Mouse (Mus musculus) lung, adult 2 months (tissue): Measurements from ENCODE around the gene Gm45902. TPM values are rescaled to one million over a fixed set of nuclear protein-coding genes. Genes with fewer than 3 reads are reported as not detected.

ENCODE experiments used
- DNase-seq: peaks from one replicate; pipeline ENCODE4 v3.0.0; 2022
- H3K4me1 ChIP-seq: fragments of 200-500 bp; 2 replicates; pipeline ENCODE4 v1.6.1; 2011; ENCODE audit warnings: low read length; ENCODE audit not compliant: control insufficient read depth, insufficient read depth
- H3K4me3 ChIP-seq: fragments of 200-500 bp; replicated peaks from 2 replicates; pipeline ENCODE3; 2011; ENCODE audit warnings: low read depth, mild to moderate bottlenecking, control low read depth, low read length; ENCODE audit errors: extremely low read depth
- CTCF ChIP-seq: fragments of 200-500 bp; IDR thresholded peaks from 2 replicates; pipeline ENCODE4 v1.5.1; 2011; ENCODE audit warnings: mild to moderate bottlenecking, low read length, control low read depth; ENCODE audit not compliant: insufficient read depth
- POLR2A ChIP-seq: fragments of 200-500 bp; IDR thresholded peaks from 2 replicates; pipeline ENCODE4 v1.6.1; 2011; ENCODE audit warnings: low read depth, mild to moderate bottlenecking, control low read depth, low read length, borderline replicate concordance; ENCODE audit errors: extremely low read depth
- WGBS: fragments of 180-500 bp; shearing (Covaris S2); methylation state at CpG from one replicate; pipeline ENCODE4 v1.1.7; 2018; 5-methylcytosine and 5-hydroxymethylcytosine counted together
- polyA plus RNA-seq: library from polyadenylated mRNA; depleted of rRNA; stranded (reverse); fragments of >200 nt; gene quantifications from 2 replicates; pipeline ENCODE4 v1.2.3, GENCODE M21; 2012; rRNA removed

Gene Gm45902
- polyA plus RNA-seq, 1 experiment: 1.2 TPM

DNA sequence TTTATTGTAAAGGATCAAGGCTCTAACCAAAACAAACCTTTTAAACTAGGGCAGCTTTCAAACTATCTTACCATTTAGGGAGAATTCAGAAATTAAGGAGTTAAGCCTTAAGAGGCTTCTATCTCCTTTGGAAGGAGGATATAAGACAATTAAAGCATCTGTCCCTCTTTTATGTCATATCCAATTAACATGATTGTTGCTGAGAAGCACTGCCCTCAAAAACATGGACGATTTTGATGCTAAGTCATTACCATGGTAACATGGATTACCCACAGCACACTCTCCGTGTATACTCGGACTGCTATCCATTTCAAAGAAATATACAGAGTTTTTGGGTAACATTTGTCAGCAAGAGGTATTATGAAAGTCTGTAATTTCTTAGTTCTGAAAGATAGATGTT, 22.8 kb downstream of the Gm45902 start:
- no peak for DNase-seq
- Histone ChIP-seq H3K4me3 (no peak overlapping the region), H3K4me1 (no peaks in the 10 kb centered on the region)
- TF ChIP-seq CTCF (no peak), POLR2A (no peak)
- 89% methylated on average over 3 of the region's 3 CpGs for WGBS

DNA sequence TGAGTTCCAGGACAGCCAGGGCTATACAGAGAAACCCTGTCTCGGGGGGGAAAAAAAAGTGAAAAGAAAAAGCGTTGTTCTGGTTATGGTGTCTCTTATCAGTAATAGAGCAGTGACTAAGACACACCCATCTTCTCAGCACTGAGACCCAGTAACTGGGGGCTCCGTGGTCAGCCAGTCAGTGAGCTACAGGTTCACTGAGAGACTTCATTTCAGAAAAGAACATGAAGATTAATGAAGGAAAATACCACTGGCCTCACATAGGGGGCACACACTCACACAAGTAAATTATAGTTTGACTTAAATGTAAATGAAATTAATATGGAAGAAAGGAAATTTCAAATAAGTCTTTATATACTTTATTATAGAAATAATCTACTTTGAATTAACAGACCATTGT, 32.4 kb downstream of the Gm45902 start:
- TF ChIP-seq CTCF (no peak), POLR2A (no peak)
- DNase-seq: no peak
- Histone ChIP-seq H3K4me1 (peaks cover 6% of the 10 kb centered on the region), H3K4me3 (no peak overlapping the region)
- WGBS: 76% methylated on average over 3 of the region's 3 CpGs

- DNase-seq: peak; percentile 8
- peaks cover 8% of the 10 kb centered on the region for H3K4me1 ChIP-seq
- WGBS: 48% methylated on average over 3 of the region's 3 CpGs
- TF ChIP-seq POLR2A (no peak), CTCF (no peak)
- peak overlapping the region; percentile 50 for H3K4me3 ChIP-seq
Measured at GRCm38 (mm10) chr2:3475746-3476251, 36.8 kb downstream of the Gm45902 start.

- DNase-seq: peak; percentile 97
- H3K4me1 ChIP-seq: peaks cover 8% of the 10 kb centered on the region
- under 1% methylated on average over 40 of the region's 42 CpGs for WGBS
- H3K4me3 ChIP-seq: peak within 1 kb of the TSS; percentile 95
- TF ChIP-seq POLR2A (peak; percentile 86; the same call in 1 of the 2 replicates), CTCF (no peak)
Measured at GRCm38 (mm10) chr2:3474861-3475283, 37.7 kb downstream of the Gm45902 start, which contains the start of gene Suv39h2. TSS of gene Suv39h2 (minus strand) at chr2:3475031.

GRCm38 (mm10) chr2:3474361-3474805, 38.2 kb downstream of the Gm45902 start:
- DNase-seq: peak; percentile 51
- WGBS: under 1% methylated on average over 46 of the region's 46 CpGs
- no peak for TF ChIP-seq CTCF
- Histone ChIP-seq H3K4me1 (peaks cover 8% of the 10 kb centered on the region), H3K4me3 (peak overlapping the region; percentile 64)

- under 1% methylated on average over 12 of the region's 12 CpGs for WGBS
- DNase-seq: no peak
- Histone ChIP-seq H3K4me3 (peak overlapping the region; percentile 64), H3K4me1 (peaks cover 8% of the 10 kb centered on the region)
- TF ChIP-seq CTCF (no peak), POLR2A (no peak)
Measured at GRCm38 (mm10) chr2:3473891-3474290, 38.7 kb downstream of the Gm45902 start.

GRCm38 (mm10) chr2:3456590-3456989, 56.0 kb downstream of the Gm45902 start:
- TF ChIP-seq POLR2A: no peak
- no peak for TF ChIP-seq CTCF
- WGBS: 74% methylated on average over 4 of the region's 4 CpGs
- Histone ChIP-seq H3K4me3 (no peak overlapping the region), H3K4me1 (no peaks in the 10 kb centered on the region)
- DNase-seq: no peak

Other genes starting within 250 kb of the Gm45902 start
- 5.0 and 6.8 TPM in 2 replicates for gene Nmt2, start 228.6 kb downstream of the Gm45902 start, polyA plus RNA-seq
- gene Rpp38, start 180.1 kb downstream of the Gm45902 start, polyA plus RNA-seq: 1.1 and 2.2 TPM in 2 replicates
- gene Acbd7, start 176.6 kb downstream of the Gm45902 start, polyA plus RNA-seq: not detected in 2 replicates
- gene Olah, start 115.6 kb downstream of the Gm45902 start, polyA plus RNA-seq: not detected in 2 replicates
- gene Meig1, start 90.1 kb downstream of the Gm45902 start, polyA plus RNA-seq: 1.5 and 1.7 TPM in 2 replicates
- 2.4 and 3.5 TPM in 2 replicates for gene Dclre1c, start 88.7 kb downstream of the Gm45902 start, polyA plus RNA-seq
- 0.25 and 0.26 TPM in 2 replicates for gene Suv39h2, start 37.8 kb downstream of the Gm45902 start, polyA plus RNA-seq
- gene Hspa14, start within 50 bp of the Gm45902 start, polyA plus RNA-seq: 19.1 and 25.5 TPM in 2 replicates
- 0.43 and 0.70 TPM in 2 replicates for gene Cdnf, start 240 bp upstream of the Gm45902 start, polyA plus RNA-seq
- 11.1 and 14.7 TPM in 2 replicates for gene Fam107b, start 57.7 kb upstream of the Gm45902 start, polyA plus RNA-seq